Mouse (Mus musculus): ENCODE measurements around the gene Spire2.

- TF ChIP-seq TAL1 (IDR thresholded peaks at IDR 0.05; ENCODE audit: low read length) (no peak), GATA1 (IDR thresholded peaks at IDR 0.05; ENCODE audit: low read length) (no peak)
These were observed 626 bp downstream of the Spire2 start for GRCm38 (mm10) chr8:123333091-123333587.

All from erythroblast, embryonic 14.5 days (primary cell).